Mouse (Mus musculus): Measurements from ENCODE around the gene Sgo2a.
"Not testable (repeated sequence)": the region's sequence is repeated elsewhere in the genome, so short reads cannot be mapped to it uniquely, and the experiment has no call there.

GRCm38 (mm10) chr1:58006388-58006787, 10.6 kb downstream of the Sgo2a start:
- TF ChIP-seq CTCF (conservative IDR thresholded peaks at IDR 0.05; ENCODE audit: low read length); POU5F1 (IDR thresholded peaks at IDR 0.05; ENCODE audit: borderline replicate concordance, low read length): not testable (repeated sequence)

All from E14TG2a.4 (cell line).